ENCODE assay signal across 40 mouse cellular contexts in the genomic region with DNA sequence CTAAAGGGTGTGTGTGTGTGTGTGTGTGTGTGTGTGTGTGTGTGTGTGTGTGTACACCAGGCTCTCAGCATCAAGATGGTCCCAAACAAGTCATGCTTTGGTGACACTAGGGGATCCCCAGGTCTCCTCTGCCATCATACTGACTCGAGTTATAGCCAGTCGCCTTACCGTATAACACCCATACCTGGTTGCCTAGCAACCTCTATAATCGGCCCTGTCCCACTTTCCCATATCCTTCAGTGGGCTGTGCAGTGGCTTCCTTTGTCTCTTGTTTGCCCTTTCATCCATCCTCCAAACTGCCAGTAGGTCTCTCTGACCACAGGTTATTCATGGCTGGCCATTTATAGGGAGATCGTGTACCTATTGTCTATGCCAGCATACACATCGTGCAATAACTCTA. TPM values are rescaled to one million over a fixed set of nuclear protein-coding genes. Genes with fewer than 3 reads are reported as not detected.
"Had no signal": no experiment of that assay in that cellular context is flagged by ENCODE, and none has a peak within 500 bp of the region (broad histone marks: within the 10 kb centered on the region; RNA-seq: fewer than 3 reads in every experiment).

No protein-coding gene starts in this region.

- H3K36me3 ChIP-seq: heart, embryonic 15.5 days; hindbrain, embryonic 15.5 days had no signal

- ATAC-seq: forebrain, embryonic 15.5 days; forebrain, postnatal 0 days; hindbrain, postnatal 0 days; intestine, embryonic 16.5 days had no signal

- H3K9me3 ChIP-seq: forebrain, embryonic 15.5 days; heart, embryonic 13.5 days; heart, embryonic 15.5 days; hindbrain, embryonic 13.5 days; hindbrain, embryonic 15.5 days; kidney, embryonic 15.5 days; limb, embryonic 13.5 days had no signal

- H3K9ac ChIP-seq: forebrain, embryonic 15.5 days; forebrain, postnatal 0 days; heart, embryonic 13.5 days; heart, embryonic 15.5 days; hindbrain, embryonic 13.5 days; hindbrain, embryonic 15.5 days; kidney, embryonic 15.5 days; limb, embryonic 13.5 days had no signal

- H3K27me3 ChIP-seq: forebrain, embryonic 15.5 days; heart, embryonic 13.5 days; heart, embryonic 15.5 days; hindbrain, embryonic 13.5 days; hindbrain, embryonic 15.5 days; kidney, embryonic 15.5 days; limb, embryonic 13.5 days had no signal

- DNase-seq: forebrain, postnatal 0 days; gastrocnemius, postnatal 14 days; gastrocnemius, postnatal 36 days; heart, adult 18-20 months; heart, postnatal 14 days; heart, postnatal 36 days; kidney, adult 11 months; kidney, adult 2 months; kidney, adult 9 months; kidney, postnatal 14 days; kidney, postnatal 36 days; layer of hippocampus, adult 9-11 months; layer of hippocampus, postnatal 36 days; left cerebral cortex, postnatal 4 days had no signal

- H3K4me2 ChIP-seq: forebrain, embryonic 15.5 days; heart, embryonic 13.5 days; heart, embryonic 15.5 days; hindbrain, embryonic 13.5 days; hindbrain, embryonic 15.5 days; kidney, embryonic 15.5 days; limb, embryonic 13.5 days had no signal

- H3K4me3 ChIP-seq: forebrain, embryonic 15.5 days; heart, embryonic 13.5 days; heart, embryonic 15.5 days; hindbrain, embryonic 13.5 days; hindbrain, embryonic 15.5 days; kidney, embryonic 15.5 days; limb, embryonic 13.5 days had no signal

- H3K4me1 ChIP-seq: heart, embryonic 13.5 days; heart, embryonic 15.5 days; kidney, embryonic 15.5 days had no signal

- H3K27ac ChIP-seq: forebrain, embryonic 15.5 days; heart, embryonic 13.5 days; heart, embryonic 15.5 days; hindbrain, embryonic 13.5 days; hindbrain, embryonic 15.5 days; hindbrain, postnatal 0 days; kidney, embryonic 15.5 days; kidney, postnatal 0 days; limb, embryonic 13.5 days had no signal

RNA-seq across cellular contexts. Expression of gene Gm10577, which starts 19.4 kb away (rescaled TPM):
- total RNA-seq: forebrain, postnatal 0 days; gastrocnemius, adult 18-20 months; gastrocnemius, adult 8-10 months; gastrocnemius, postnatal 14 days; gastrocnemius, postnatal 36 days; heart, adult 18-20 months; heart, postnatal 14 days; heart, postnatal 36 days; hematopoietic stem cell, adult 5-6 weeks; hindbrain, postnatal 0 days; layer of hippocampus, adult 18-20 months; layer of hippocampus, adult 8-10 months; layer of hippocampus, postnatal 14 days; layer of hippocampus, postnatal 36 days; left cerebral cortex, adult 18-20 months; left cerebral cortex, adult 8-10 months; left cerebral cortex, postnatal 10 days; left cerebral cortex, postnatal 25 days; left cerebral cortex, postnatal 4 days had no signal
- polyA plus RNA-seq: forebrain, embryonic 15.5 days; forebrain, postnatal 0 days; gonadal fat pad, adult 2 months; heart, embryonic 13.5 days; heart, embryonic 15.5 days; heart, postnatal 0 days; hindbrain, embryonic 11.5 days; hindbrain, embryonic 13.5 days; hindbrain, embryonic 15.5 days; hindbrain, postnatal 0 days; intestine, embryonic 14.5 days; intestine, embryonic 16.5 days; kidney, adult 2 months; kidney, embryonic 15.5 days; kidney, postnatal 0 days; large intestine, adult 2 months; limb, embryonic 11.5 days; limb, embryonic 13.5 days had no signal
